Mouse (Mus musculus) C2C12 (cell line): ENCODE measurements around the gene Topaz1.

Source experiments
- CEBPB ChIP-seq: IDR thresholded peaks from one replicate; pipeline ENCODE4 v1.6.1; 2011; ENCODE audit warnings: low read depth, mild to moderate bottlenecking, control low read depth, moderate library complexity
- CTCF ChIP-seq: IDR thresholded peaks from one replicate; pipeline ENCODE4 v1.5.1; 2011; ENCODE audit not compliant: control insufficient read depth, insufficient read depth, insufficient read length
- FOSL1 ChIP-seq: IDR thresholded peaks from one replicate; pipeline ENCODE4 v1.8.0; 2011; ENCODE audit warnings: mild to moderate bottlenecking, low read length; ENCODE audit not compliant: poor library complexity, insufficient read depth, severe bottlenecking
- MAX ChIP-seq: IDR thresholded peaks from one replicate; pipeline ENCODE4 v1.6.1; 2011; ENCODE audit warnings: mild to moderate bottlenecking, control low read depth
- MYOD1 ChIP-seq: IDR thresholded peaks from one replicate; pipeline ENCODE4 v1.6.1; 2011; ENCODE audit warnings: low read depth; ENCODE audit not compliant: control insufficient read depth, insufficient read length
- MYOG ChIP-seq: IDR thresholded peaks from one replicate; pipeline ENCODE4 v1.6.1; 2011; ENCODE audit not compliant: control insufficient read depth, insufficient read length; ENCODE audit errors: extremely low read depth
- USF1 ChIP-seq: IDR thresholded peaks from one replicate; pipeline ENCODE4 v1.6.1; 2011; ENCODE audit warnings: low read depth, mild to moderate bottlenecking, control low read depth, moderate library complexity

DNA sequence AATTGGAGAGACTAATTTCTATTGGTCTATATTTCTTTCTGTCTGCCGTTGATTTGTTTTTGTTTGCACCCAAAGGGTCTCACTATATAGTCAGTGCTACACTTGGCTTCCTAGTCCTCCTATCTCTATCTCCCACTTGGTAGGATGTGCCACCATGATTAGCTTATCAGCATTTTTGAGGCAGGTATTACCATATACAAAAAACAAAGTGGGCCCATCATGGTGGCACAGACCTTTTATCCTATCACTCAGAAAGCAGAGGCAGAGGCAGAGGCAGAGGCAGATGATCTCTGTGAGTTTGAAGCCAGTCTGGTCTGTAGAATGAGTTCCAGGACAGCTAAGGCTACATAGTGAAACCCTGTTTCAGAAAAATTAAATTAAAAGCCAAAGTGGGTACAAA is 39.4 kb downstream of the Topaz1 start:
- TF ChIP-seq MYOG: no peak
- no peak for TF ChIP-seq CTCF
- no peak for TF ChIP-seq USF1
- no peak for TF ChIP-seq MAX
- TF ChIP-seq MYOD1: no peak
- no peak for TF ChIP-seq CEBPB
- TF ChIP-seq FOSL1: no peak
